Comparison of ENCODE assay signal across 27 mouse cellular contexts in the genomic region with DNA sequence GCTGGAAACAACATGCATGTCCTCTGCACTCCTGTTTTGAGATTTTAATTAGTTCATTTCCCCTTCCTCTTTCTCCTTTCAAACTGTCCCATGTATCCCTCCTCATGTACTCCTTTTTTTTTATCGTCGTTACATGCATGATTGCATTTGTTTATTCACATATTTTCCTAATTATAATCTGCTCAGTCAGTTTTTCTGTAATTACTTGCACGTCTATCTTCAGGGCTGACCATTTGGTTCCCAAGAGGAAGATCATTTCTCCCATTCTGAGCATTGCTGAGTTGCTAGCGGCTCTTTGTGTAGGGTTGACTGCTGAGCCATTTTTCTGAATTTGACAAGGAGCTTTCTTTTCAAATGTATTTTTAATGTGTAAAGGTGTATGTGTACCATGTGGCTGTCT.
"Had no signal": no experiment of that assay in that cellular context is flagged by ENCODE, and none has a peak within 500 bp of the region (broad histone marks: within the 10 kb centered on the region; RNA-seq: fewer than 3 reads in every experiment).

No protein-coding gene starts in this region.

- ATAC-seq: forebrain, embryonic 13.5 days; forebrain, embryonic 14.5 days; forebrain, embryonic 16.5 days; forebrain, postnatal 0 days had no signal

- H3K27me3 ChIP-seq: embryonic facial prominence, embryonic 12.5 days; embryonic facial prominence, embryonic 13.5 days; embryonic facial prominence, embryonic 15.5 days; forebrain, embryonic 12.5 days; forebrain, embryonic 13.5 days had no signal

- H3K4me1 ChIP-seq: embryonic facial prominence, embryonic 10.5 days; embryonic facial prominence, embryonic 12.5 days; embryonic facial prominence, embryonic 13.5 days; embryonic facial prominence, embryonic 15.5 days; forebrain, embryonic 12.5 days; forebrain, embryonic 13.5 days had no signal

- H3K36me3 ChIP-seq: embryonic facial prominence, embryonic 10.5 days; embryonic facial prominence, embryonic 12.5 days; embryonic facial prominence, embryonic 13.5 days; embryonic facial prominence, embryonic 15.5 days; forebrain, embryonic 10.5 days; forebrain, embryonic 12.5 days had no signal

- H3K4me2 ChIP-seq: embryonic facial prominence, embryonic 12.5 days; embryonic facial prominence, embryonic 13.5 days; embryonic facial prominence, embryonic 15.5 days; forebrain, embryonic 12.5 days; forebrain, embryonic 13.5 days had no signal

- H3K4me3 ChIP-seq: embryonic facial prominence, embryonic 10.5 days; embryonic facial prominence, embryonic 12.5 days; embryonic facial prominence, embryonic 13.5 days; embryonic facial prominence, embryonic 15.5 days; erythroblast, embryonic 14.5 days; forebrain, embryonic 10.5 days; forebrain, embryonic 12.5 days; forebrain, embryonic 13.5 days; gastrocnemius, adult 2 months; heart, adult 2 months had no signal

- H3K9ac ChIP-seq: embryonic facial prominence, embryonic 12.5 days; embryonic facial prominence, embryonic 13.5 days; embryonic facial prominence, embryonic 15.5 days; forebrain, embryonic 12.5 days; forebrain, embryonic 13.5 days; forebrain, postnatal 0 days had no signal

- DNase-seq: cerebellum, adult 8-10 months; cerebellum, adult 9-10 months; cerebellum, adult 9-11 months; cerebellum, postnatal 10 days; cerebellum, postnatal 14 days; cerebellum, postnatal 25 days; cerebellum, postnatal 36 days; embryo, embryonic 11 days; forebrain, postnatal 0 days; gastrocnemius, adult 2 months; gastrocnemius, postnatal 10 days; gastrocnemius, postnatal 14 days; gastrocnemius, postnatal 25 days; gastrocnemius, postnatal 36 days; heart, adult 11 months; heart, adult 18-20 months; heart, adult 2 months had no signal

- H3K27ac ChIP-seq: embryonic facial prominence, embryonic 10.5 days; embryonic facial prominence, embryonic 12.5 days; embryonic facial prominence, embryonic 13.5 days; embryonic facial prominence, embryonic 15.5 days; forebrain, embryonic 10.5 days; forebrain, embryonic 12.5 days; forebrain, embryonic 13.5 days; gastrocnemius, adult 2 months; heart, adult 2 months had no signal

- H3K9me3 ChIP-seq: embryonic facial prominence, embryonic 10.5 days; embryonic facial prominence, embryonic 12.5 days; embryonic facial prominence, embryonic 13.5 days; embryonic facial prominence, embryonic 15.5 days; forebrain, embryonic 10.5 days; forebrain, embryonic 12.5 days; forebrain, embryonic 13.5 days had no signal
